Mouse (Mus musculus) ES-E14 (cell line): ENCODE results near the gene Glrx5.

Source experiments
- HCFC1 ChIP-seq: IDR thresholded peaks from 2 replicates; pipeline ENCODE4 v1.6.1; 2012; ENCODE audit warnings: low read length, inconsistent platforms, borderline replicate concordance; ENCODE audit not compliant: insufficient read depth
- MAFK ChIP-seq: IDR thresholded peaks from 2 replicates; pipeline ENCODE4 v1.6.1; 2014; ENCODE audit warnings: mild to moderate bottlenecking, low read depth, low read length, inconsistent platforms; ENCODE audit not compliant: insufficient read depth
- ZNF384 ChIP-seq: IDR thresholded peaks from 2 replicates; pipeline ENCODE4 v1.6.1; 2012; ENCODE audit warnings: low read depth, low read length, inconsistent platforms

- no peak for TF ChIP-seq HCFC1
- no peak for TF ChIP-seq MAFK
- TF ChIP-seq ZNF384: no peak
These were observed 52.8 kb downstream of the Glrx5 start for GRCm38 (mm10) chr12:105085296-105085695.
